Mouse (Mus musculus): ENCODE data around the gene Prickle4.

Prickle4 gene

GRCm38 (mm10) chr17:47706196-47706595, 11.7 kb upstream of the Prickle4 start:
- DNase-seq (ENCODE audit: extremely low read depth, low read depth), result no peak

- DNase-seq (ENCODE audit: extremely low read depth, low read depth), result no peak
These were observed 10.2 kb upstream of the Prickle4 start for GRCm38 (mm10) chr17:47704692-47705091.

GRCm38 (mm10) chr17:47703556-47703955, 9.0 kb upstream of the Prickle4 start:
- no peak for DNase-seq (ENCODE audit: extremely low read depth, low read depth)

- no peak for DNase-seq (ENCODE audit: extremely low read depth, low read depth)
These were observed 8.2 kb upstream of the Prickle4 start for GRCm38 (mm10) chr17:47702548-47703345.

GRCm38 (mm10) chr17:47701793-47702192, 7.3 kb upstream of the Prickle4 start:
- no peak for DNase-seq (ENCODE audit: extremely low read depth, low read depth)

GRCm38 (mm10) chr17:47699055-47699454, 4.5 kb upstream of the Prickle4 start:
- no peak for DNase-seq (ENCODE audit: extremely low read depth, low read depth)

GRCm38 (mm10) chr17:47698156-47698555, 3.6 kb upstream of the Prickle4 start:
- no peak for DNase-seq (ENCODE audit: extremely low read depth, low read depth)

GRCm38 (mm10) chr17:47695337-47695710, 788 bp upstream of the Prickle4 start:
- DNase-seq (ENCODE audit: extremely low read depth, low read depth), result no peak

GRCm38 (mm10) chr17:47694442-47694502, 264 bp downstream of the Prickle4 start, which contains the start of gene Gm21981:
TSS of gene Gm21981 (minus strand) at chr17:47694455.
- DNase-seq (ENCODE audit: extremely low read depth, low read depth), result no peak

GRCm38 (mm10) chr17:47693671-47694441, 680 bp downstream of the Prickle4 start:
- no peak for DNase-seq (ENCODE audit: extremely low read depth, low read depth)

- no peak for DNase-seq (ENCODE audit: extremely low read depth, low read depth)
These were observed 2.9 kb downstream of the Prickle4 start for GRCm38 (mm10) chr17:47691650-47692049.

- no peak for DNase-seq (ENCODE audit: extremely low read depth, low read depth)
These were observed 4.6 kb downstream of the Prickle4 start for GRCm38 (mm10) chr17:47689894-47690293.

- DNase-seq (ENCODE audit: extremely low read depth, low read depth), result peak; percentile 39
These were observed 5.6 kb downstream of the Prickle4 start, which contains the start of gene Frs3 for GRCm38 (mm10) chr17:47688608-47689575. TSS of gene Frs3 (plus strand) at chr17:47689030.

GRCm38 (mm10) chr17:47688344-47688607, 6.3 kb downstream of the Prickle4 start, which contains the start of gene Tomm6:
TSS of gene Tomm6 (minus strand) at chr17:47688386.
- DNase-seq (ENCODE audit: extremely low read depth, low read depth), result no peak

- peak; percentile 96 for DNase-seq (ENCODE audit: extremely low read depth, low read depth)
These were observed 6.9 kb downstream of the Prickle4 start for GRCm38 (mm10) chr17:47687409-47688343.

- no peak for DNase-seq (ENCODE audit: extremely low read depth, low read depth)
These were observed 11.7 kb downstream of the Prickle4 start for GRCm38 (mm10) chr17:47682836-47683235.

GRCm38 (mm10) chr17:47678702-47679101, 15.8 kb downstream of the Prickle4 start:
- no peak for DNase-seq (ENCODE audit: extremely low read depth, low read depth)

GRCm38 (mm10) chr17:47678238-47678637, 16.3 kb downstream of the Prickle4 start:
- DNase-seq (ENCODE audit: extremely low read depth, low read depth), result no peak

- DNase-seq (ENCODE audit: extremely low read depth, low read depth), result no peak
These were observed 18.0 kb downstream of the Prickle4 start for GRCm38 (mm10) chr17:47676581-47676980.

- DNase-seq (ENCODE audit: extremely low read depth, low read depth), result no peak
These were observed 22.0 kb downstream of the Prickle4 start for GRCm38 (mm10) chr17:47672311-47673111.

Measured in MEL-GATA-1-ER (cell line).